Mouse (Mus musculus) bone marrow macrophage, adult 2 months (primary cell): ENCODE data around the gene Isca1.

Experiments
- CTCF ChIP-seq: IDR thresholded peaks from 2 replicates; pipeline ENCODE4 v1.5.1; 2012; ENCODE audit warnings: low read depth, mild to moderate bottlenecking, low read length, moderate library complexity
- POLR2A ChIP-seq: IDR thresholded peaks from 2 replicates; pipeline ENCODE4 v1.6.1; 2012; ENCODE audit warnings: mild to moderate bottlenecking, low read depth, low read length, borderline replicate concordance

DNA sequence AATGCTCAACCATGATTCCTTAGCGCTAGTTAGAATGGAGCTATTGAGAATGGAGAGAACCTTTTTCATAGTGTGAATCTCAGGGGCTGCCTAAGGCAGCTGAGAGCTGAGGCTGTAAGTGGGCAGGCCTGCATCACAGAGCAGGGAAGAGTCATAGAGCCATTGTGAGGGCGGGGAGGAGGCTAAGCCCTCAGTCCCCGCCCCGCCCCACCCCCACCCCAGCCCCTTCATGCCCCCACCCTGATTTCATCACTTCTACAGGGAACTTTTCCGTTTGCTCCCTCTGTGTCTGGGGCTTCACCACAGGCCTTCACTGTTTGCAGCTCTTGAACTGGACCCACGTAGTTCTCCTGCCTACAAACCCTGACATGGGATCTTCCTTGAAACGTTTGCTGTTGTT is 38.0 kb downstream of the Isca1 start, which contains the start of gene Spata31d1d:
- no peak for TF ChIP-seq CTCF
- no peak for TF ChIP-seq POLR2A
